Mouse (Mus musculus): ENCODE data around the gene Gm5105.

The Gm5105 gene

DNA sequence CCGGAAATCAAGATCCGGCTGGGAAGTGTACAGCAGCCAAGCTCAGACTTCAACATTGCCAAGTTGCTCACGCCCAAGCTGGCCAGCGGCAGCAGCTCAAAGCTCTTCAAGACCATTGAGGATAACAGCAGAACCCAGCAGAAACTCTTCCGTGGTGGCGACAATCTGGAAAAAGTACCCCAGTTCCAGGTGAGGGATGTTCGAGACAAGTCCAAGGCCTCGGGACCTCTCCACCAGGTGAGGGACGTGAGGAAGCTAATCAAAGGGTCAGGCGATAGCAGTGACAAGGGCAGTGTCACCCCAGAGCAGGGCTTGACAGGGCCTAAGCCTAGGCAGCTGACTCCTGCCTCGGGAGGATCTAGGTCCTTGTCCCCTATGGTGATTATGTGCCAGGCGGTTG lies 915 bp upstream of the Gm5105 start:
- no peak for DNase-seq (ENCODE audit: low spot score)

DNA sequence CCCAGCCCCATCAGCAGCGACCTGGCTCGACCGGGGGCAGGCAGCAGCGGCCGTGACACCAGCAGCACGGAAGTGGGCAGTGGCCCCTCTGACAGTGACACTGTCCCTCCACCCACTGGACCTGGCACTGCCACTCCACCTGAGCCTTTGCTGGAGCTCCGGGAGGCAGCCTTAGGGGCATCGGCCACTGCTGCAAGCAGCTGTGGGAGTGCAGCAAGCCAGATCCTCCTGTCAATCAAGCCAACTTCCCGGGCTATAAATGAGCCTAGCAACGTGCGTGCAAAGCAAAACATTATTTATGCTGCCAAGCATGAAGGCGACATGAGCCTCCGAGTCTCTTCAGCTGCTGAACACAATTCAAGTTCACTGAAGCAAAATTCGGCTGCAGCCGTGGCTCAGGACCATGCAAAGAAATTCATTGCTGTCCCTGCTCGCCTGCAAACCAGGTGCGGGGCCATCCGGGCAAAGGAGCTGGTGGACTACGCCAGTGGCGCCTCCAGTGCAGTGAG lies 786 bp downstream of the Gm5105 start:
- no peak for DNase-seq (ENCODE audit: low spot score)

DNA sequence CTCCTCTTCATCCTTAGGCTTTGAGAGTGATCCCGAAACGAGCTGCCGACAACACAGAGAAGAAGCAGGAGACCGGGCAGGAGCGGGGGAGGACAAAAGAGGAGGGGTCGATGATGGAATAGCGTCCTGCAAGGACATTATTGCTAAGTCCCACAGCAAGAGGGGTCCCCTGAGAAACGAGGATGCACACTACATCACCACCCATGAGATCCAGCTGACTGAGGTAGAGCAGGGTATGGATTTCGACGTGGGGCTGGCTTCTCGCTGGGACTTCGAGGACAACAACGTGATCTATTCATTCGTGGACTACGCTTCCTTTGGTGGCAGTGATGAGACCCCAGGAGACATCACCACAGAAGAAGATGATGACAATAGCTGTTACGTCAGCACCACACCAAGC lies 1.3 kb downstream of the Gm5105 start:
- no peak for DNase-seq (ENCODE audit: low spot score)

DNA sequence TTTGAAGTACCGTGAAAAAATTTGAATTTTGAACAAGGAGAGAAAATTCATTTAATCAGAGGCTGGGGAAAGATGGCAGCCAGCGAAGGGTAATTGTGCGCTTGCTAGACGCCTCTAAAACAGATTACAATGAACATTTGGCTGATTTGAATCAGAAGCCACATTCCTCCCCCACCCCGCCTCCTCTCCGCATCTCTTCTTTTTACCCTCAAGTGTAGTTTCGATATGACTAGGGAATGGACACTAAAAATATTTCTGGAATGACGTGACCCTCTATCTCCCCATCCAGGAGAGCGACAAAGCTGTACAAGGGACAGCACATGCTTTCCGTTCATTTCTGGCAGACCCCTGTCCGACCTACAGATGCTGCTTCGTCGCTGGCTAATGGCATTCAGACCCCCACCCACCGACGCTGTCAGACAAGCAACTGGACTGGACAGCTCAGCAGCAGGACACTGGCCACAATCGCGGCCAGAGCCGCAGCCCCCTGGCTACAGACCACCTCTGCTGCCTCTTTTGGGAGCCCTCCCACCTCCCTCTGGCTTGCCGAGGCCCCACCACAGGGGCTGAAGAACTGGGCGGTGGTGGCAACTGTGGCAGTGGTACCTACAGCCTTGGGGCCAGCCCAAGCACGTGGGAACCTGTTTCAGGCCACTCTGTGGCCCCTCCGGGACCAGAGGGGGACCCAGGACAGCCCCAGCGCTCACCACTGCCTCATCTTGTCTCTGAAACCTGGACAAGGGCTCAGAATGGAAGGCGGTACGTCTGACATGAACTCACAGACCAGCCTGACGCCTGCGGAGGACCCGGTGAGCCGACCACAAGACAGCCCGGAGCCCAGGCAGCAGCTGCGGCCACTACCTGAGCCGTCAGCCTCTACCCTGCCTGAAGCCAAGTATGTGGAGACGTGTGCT lies 2.2 kb downstream of the Gm5105 start, which contains the start of gene 1110002E22Rik:
TSS of gene 1110002E22Rik (plus strand) at position 321 of the 914 bp plus-strand sequence.
- DNase-seq (ENCODE audit: low spot score), result no peak

DNA sequence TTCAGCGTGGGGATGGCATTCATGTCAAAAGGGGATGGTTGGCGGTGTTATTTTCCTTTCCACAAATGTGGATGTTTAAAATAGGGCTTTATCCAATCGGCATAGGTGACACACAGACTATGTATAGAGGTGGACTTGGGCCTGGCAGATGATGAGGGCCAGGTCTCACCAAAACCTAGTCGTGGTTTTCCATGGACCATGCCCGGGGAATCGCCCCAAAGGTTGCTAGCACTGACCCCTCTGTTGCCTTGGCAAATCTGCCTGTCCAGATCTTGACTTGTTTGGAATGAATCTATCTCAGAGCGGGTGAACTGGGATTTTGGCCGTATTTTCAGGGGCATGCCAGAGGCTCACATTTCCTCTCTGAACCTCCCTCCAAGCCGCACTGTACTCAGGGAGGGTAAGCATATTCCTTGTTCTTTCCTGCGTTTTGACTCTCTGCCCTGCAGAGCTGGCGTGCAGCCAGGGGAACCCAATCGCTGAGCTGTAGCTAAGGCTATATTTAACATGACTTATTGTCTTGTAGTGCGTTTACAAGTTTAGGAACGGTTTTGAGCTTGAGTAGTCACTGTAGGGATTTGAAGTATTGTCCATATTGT lies 3.4 kb downstream of the Gm5105 start:
- peak; percentile 61 for DNase-seq (ENCODE audit: low spot score)

DNA sequence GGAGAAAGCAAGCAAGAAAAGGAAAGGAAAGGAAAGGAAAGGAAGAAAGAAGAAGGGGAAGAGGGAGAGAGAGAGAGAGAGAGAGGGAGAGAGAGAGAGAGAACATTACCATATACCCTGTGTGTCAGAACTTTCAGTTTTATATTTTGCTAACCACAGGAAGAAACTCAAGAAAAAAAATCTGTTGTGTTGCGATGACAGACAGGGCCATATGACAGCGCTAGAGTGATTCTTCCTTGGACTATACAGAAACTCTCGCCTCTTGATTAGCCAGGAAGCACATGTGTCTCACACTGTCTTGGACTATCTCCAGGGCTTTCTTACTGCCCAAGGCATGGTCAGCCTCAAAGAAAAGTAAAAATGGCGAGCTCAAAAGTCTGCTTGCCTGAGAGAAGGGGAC lies 4.5 kb downstream of the Gm5105 start:
- DNase-seq (ENCODE audit: low spot score), result no peak

DNA sequence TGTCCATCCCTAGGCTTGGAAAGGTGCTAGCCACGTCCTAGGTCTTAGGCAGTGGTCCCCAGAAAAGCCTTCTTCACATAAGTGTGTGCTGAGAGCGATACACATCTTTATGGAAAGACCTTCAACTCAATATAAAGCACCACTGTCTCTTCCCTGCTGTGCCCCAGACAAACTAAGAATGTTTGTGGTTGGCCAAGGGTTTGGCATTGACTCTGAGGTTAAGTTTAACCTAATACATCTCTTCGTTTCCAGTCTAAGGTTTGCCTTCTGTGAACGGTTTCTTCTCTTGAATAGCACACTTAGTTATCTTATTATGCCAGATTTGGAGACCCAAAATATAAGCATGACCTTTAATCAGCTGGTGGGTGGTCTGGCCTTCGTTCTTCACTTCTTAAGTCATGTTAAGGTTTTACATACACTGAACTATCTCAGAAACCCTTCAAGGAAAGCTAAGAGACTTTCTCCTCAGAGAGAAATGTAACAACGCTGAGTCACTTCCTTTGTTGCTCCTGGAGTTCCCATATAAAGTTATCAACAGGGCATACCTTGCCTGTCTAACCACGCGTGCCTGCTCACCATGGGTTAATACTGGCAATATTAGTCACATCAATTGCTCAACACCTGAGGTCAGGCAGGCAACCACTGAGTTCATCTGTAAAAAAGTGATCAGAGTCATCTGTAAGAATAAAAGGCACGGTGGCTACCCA lies 5.8 kb downstream of the Gm5105 start:
- no peak for DNase-seq (ENCODE audit: low spot score)

DNA sequence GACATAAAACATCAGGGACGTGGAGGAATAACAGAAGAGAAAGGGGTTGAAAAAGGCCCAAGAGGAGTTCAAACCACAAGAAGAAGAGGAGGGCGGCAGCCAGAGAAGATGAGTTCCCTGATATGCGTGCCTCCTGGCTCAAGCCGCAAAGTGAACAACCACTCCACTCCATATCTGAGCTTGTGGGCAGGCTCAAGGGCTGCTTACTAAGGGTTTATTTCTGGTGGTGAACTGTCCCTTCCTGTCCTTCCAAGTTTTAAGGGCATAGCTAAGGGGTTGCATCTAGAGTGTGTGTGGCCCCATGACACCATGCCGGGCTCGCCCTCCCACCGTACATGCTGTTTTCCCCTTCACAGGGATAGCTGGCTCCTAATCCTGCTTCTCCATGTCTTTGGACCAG lies 6.8 kb downstream of the Gm5105 start:
- DNase-seq (ENCODE audit: low spot score), result no peak

DNA sequence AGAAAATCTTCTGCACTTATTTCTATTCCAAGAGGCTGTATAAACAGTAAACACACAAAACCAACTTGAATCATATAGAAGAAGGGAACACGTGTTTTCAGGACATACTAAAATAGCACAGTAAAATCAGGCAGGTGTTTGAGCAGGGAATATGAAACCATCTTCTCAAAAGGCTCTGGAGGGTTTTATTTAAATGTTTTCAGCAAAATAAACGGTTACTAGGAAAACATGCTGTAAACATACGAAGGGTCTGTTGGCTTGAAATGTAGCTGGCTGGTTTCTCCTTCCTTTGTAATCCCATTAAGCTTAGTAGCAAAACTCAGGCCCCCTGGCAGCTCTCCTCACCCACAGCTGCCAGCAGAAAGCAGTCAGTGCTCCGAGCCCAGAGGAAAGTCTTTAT lies 9.0 kb downstream of the Gm5105 start:
- DNase-seq (ENCODE audit: low spot score), result no peak

DNA sequence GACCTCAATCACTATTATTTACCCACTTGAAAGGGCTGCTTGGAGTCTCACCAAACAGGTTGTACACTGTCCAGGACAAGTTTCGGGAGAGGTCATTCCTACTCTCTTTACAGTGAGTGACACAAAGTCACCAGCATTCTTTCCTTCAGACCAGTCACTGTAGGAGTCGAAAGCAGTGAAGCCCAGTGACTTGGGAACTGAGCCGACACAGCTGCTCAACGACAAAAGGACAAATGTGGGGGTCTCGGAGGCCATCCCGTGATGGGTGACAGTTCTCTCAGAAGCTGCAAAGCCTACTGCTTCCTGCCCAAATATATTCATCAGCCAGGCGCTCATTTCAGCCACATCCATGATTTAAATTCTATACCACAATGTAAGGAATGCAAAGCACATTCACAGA lies 10.2 kb downstream of the Gm5105 start:
- no peak for DNase-seq (ENCODE audit: low spot score)

DNA sequence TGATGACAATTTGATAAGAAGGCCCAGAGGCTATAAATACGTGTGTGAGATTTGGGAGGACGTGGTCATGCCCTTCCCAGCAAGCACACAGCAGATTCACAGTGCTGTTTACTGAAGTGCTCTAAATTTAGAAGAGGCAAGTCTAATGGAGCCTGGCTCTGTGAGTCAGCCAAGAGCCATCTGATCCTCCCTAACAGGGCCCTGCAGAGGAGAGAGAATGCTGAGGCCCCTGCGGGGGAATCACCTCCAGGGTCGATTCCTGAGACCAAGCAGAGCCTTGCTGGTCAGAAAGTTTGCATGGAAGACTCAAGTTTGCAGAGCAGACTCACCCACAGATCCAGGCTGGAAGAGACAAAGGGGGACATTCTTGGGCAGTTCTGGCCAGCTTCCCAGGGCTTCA lies 13.2 kb downstream of the Gm5105 start:
- no peak for DNase-seq (ENCODE audit: low spot score)

DNA sequence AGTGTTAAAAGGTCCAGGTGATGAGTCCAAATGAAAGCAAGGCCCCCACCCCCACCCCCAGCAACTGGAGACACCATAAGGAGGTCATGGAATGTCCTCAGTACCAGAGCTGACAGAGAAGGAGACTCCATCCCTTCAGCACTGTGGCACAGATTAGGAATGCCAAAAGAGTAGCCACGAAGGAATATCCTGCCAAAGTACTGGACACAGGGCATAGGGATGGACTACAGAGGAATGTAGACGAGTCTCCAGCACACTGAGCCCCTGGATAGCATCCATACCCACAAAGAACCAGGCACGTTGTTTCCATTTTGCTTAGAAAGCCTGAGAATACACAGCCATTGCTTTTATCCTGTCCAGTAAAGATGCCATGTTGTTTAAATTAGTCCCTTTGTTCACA lies 15.8 kb downstream of the Gm5105 start:
- no peak for DNase-seq (ENCODE audit: low spot score)

DNA sequence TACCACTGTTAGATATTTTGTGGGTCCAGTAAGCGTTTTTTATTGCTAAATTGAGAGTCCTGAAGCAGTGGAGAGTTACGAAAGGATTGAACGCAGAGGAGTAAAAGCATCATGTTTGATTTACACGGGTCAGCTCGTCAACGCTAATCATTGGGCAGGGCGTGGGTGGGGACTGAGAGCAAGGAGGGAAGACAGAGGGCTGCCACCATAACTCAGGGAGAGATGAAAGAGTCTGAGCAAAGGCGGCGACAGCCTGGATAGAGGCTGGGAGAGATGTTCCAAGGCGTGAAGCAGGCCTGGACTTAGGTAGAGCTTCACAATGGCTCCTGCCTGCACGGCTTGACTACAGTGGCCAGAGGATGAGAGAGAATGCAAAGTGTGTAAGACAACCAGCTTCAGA lies 16.4 kb downstream of the Gm5105 start:
- no peak for DNase-seq (ENCODE audit: low spot score)

DNA sequence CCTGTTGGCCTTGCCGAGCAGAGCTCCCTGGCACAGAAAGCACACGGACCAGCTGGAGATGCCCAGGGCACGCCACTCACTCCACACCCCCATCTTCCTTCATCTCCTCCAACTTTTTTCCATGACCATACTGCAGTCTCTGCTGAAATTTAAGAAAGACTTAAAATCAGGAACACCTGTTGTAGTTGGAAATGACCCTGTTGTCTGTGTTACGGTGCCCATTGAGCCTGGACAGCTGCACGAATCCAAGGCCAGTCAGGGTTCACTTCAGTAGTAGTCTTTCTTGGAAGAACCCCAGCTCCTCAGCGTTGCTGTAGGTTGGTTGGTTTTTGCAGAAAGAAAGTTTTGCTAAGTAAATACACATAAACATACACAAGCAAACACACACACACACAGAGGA lies 17.6 kb downstream of the Gm5105 start:
- no peak for DNase-seq (ENCODE audit: low spot score)

DNA sequence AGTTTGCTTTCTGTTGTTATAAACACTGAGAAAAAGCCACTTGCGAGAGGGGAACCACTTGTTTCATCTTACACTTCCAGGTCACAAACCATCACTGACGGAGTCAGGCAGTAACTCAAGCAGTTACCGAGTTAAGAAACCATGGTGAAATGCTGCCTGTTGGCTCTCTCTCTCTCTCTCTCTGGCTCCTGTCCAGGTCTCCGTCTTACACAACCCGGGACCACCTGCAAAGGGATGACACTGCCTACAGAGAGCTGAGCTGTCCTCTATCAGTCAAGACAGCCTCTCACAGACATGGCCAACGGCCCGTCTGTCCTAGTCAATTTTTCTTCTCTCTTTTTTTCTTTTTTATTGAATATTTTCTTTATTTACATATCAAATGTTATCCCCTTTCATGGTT lies 23.9 kb downstream of the Gm5105 start:
- no peak for DNase-seq (ENCODE audit: low spot score)

DNA sequence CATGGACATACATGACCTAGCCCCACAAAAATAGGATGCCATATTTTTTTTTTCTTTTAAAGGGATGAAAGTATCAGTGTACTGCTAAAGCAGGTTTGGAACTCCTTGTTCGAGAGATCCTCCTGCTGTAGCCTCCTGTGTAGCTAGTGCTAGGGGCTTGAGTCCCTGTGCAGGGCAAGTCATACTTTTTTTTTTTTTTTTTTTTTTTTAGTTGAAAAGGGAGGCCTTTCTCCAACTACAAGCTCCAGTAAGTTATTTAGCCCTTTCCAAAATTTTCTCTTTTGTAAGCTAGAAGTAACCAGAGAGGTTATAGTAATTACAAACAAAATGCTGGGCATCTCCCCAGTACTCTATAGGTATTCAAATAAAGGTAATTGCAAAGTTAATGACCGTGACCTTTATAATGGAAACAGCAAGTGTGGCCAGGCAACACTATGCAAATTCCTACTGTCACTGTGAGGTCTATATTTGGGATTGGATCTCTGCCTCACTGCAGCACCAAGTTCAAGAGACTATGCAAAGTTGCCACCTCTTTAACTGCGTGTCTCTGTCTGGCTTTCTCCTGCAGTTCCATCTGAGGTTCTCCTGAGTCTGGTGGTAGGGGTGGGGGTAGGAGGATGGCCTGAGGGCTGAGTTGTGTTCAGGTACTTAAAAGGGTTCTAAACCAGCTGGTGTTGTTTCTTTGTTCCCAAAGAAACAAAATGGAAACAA lies 25.4 kb downstream of the Gm5105 start:
- no peak for DNase-seq (ENCODE audit: low spot score)

DNA sequence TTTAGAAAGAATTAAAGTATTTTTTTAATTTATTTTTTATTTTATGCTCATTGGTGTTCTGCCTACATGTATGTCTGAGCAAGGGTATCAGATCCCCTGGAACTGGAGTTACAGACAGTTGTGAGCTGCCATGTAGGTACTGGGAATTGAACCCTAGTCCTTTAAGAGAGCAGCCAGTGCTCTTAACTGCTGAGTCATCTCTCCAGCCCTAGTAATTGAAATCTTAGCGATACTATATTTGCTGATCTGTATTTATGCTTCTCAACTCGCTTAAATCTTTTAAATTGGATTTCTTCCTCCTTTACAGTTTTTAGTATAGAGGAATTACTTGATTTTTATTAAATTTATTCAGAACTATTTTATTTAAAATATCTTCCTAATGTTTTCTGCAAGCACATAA lies 26.2 kb downstream of the Gm5105 start:
- DNase-seq (ENCODE audit: low spot score), result no peak

DNA sequence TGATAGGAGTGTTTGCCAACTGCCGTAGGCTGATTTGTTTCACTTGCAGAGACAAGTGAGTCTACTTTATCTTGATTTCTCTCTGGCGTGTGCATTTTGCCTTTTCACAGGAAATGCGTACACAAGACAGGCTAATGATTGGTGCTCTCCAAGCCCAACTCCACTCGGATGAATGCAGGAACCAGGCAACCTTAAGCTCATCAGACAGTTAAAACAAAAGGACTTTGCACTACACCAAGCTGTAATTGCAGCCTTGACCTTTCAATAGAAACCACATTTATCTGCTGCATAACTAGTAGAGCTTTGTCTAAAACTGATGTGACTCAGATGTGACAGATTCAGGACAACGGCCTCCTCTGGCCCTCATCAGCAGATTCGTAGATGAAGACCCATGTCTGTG lies 33.2 kb downstream of the Gm5105 start:
- no peak for DNase-seq (ENCODE audit: low spot score)

DNA sequence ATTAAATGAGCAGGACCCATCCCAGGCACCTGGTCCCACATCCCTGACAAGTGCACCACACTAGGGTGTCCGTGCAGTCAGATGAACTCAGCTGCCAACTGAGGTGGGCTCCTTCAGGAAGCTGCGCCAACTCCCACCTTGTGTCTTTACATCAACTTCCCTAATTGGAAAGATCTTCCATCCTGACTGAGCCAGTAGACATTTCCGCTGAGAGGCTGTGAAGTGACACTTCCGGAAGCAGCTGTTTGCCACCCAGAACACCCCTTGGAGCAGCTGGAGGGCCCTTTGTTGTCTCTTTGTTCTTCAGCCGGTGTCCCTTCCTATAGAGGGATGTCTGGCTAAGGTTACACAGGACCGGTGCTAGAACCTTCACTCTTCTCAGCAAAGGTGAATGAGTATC lies 36.6 kb downstream of the Gm5105 start:
- no peak for DNase-seq (ENCODE audit: low spot score)

DNA sequence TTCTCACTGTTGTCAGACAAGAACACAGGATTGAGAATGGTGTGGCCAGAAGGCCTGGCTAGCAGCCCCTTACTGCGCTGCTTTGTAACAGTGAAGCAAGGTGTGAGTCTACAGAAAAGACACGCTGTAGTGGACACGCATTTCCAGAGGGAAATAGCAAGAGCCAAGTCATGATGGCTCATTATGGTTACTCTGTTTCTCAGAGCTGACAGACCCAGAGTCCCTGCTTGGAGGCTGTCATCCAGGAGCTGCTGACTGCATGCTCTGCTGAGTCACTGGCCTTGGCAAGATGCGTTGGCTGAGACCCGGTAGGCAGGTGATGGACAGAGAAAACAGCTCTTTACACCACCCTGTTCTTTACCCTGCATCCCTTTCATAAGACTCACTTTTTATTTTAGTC lies 37.8 kb downstream of the Gm5105 start:
- DNase-seq (ENCODE audit: low spot score), result peak; percentile 15

DNA sequence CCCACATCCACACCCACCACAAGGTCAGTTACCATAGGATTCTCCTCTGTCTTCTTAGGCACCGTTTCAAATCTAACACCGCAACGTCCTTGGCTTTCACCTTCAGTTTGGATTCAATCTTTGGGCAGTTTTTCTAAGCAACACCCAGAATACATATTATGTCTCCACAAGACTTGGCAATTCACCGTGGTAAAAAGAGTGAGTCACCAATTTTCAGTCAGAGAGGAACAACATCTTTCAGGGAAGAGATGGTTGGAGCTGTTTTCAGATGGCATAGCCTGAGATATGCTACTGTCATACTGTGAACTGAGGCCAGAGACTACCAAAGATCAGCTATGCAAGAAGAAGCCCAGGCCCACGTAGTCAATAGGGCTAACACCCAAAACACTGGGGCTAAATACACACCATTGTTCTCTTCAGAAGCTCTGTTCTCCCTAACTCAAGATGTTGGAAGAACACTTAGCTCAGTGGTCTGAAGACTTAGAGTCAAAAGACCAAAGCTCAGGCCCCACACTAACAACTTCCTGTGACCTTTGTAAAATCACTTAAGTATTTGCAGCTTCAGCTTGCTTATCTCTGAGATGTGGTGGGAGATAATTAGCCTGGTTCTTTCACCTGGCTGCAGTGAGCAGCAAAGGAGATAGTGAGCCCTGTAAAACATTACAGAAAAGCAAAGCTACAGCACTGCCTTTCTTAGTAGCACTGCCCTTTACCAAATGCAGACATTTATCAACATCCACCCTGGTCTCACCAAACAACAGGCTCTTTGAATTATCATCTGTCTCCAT lies 39.4 kb downstream of the Gm5105 start:
- no peak for DNase-seq (ENCODE audit: low spot score)

Measured in ovary, postnatal 36 days (tissue).